Mouse (Mus musculus): ENCODE measurements at regions not wholly inside any gene's neighbourhood (a gene's known extent, or its start where the extent isn't known, plus 50 kb on each side); places are given as distances from the start of the nearest gene placed in this dataset.

GRCm38 (mm10) chr13:34806532-34807092 is 68.5 kb upstream of the Prpf4b start:
- no peak for TF ChIP-seq CTCF (IDR thresholded peaks at IDR 0.05; ENCODE audit: low read depth, low read length)
- TF ChIP-seq GATA1 (IDR thresholded peaks at IDR 0.05; ENCODE audit: borderline replicate concordance, low read length) = no peak
- no peak for TF ChIP-seq GATA2 (IDR thresholded peaks at IDR 0.05; ENCODE audit: borderline replicate concordance, low read depth, low read length)

Data from G1E (cell line).